Mouse (Mus musculus): ENCODE results near the gene Tppp2.

GRCm38 (mm10) chr14:51960316-51960715, 42.1 kb downstream of the Tppp2 start:
- TF ChIP-seq POLR2A (IDR thresholded peaks at IDR 0.05; ENCODE audit: low read depth, low read length) (no peak), CTCF (IDR thresholded peaks at IDR 0.05; ENCODE audit: extremely low read depth, insufficient read depth, insufficient read length, insufficient replicate concordance) (no peak)

Measured in spleen, adult 2 months (tissue).